Mouse (Mus musculus) limb, embryonic 15.5 days (tissue): ENCODE measurements at regions not wholly inside any gene's neighbourhood (a gene's known extent, or its start where the extent isn't known, plus 50 kb on each side); places are given as distances from the start of the nearest gene placed in this dataset.

Source experiments
- ATAC-seq: fragments of 200-750 bp; cut with Nextera tagmentation; 2 replicates; pipeline ENCODE4 v1.8.0; 2017; ENCODE audit warnings: low read depth, moderate TSS enrichment; ENCODE audit not compliant: insufficient number of reproducible peaks, low FRiP score, low TSS enrichment
- H3K27ac ChIP-seq: fragments of 300-500 bp; sonication (generic); 2 replicates; pipeline ENCODE4 v1.5.1; 2015; ENCODE audit warnings: moderate library complexity, mild to moderate bottlenecking, inconsistent platforms
- H3K27me3 ChIP-seq: fragments of 300-500 bp; sonication (generic); 2 replicates; pipeline ENCODE4 v1.6.1; 2015; ENCODE audit warnings: inconsistent platforms
- H3K36me3 ChIP-seq: fragments of 300-500 bp; sonication (generic); 2 replicates; pipeline ENCODE4 v1.6.1; 2015; ENCODE audit warnings: inconsistent platforms
- H3K4me1 ChIP-seq: fragments of 300-500 bp; sonication (generic); 2 replicates; pipeline ENCODE4 v1.6.1; 2015; ENCODE audit warnings: inconsistent platforms
- H3K4me2 ChIP-seq: fragments of 300-500 bp; sonication (generic); 2 replicates; pipeline ENCODE4 v1.6.1; 2015; ENCODE audit warnings: mild to moderate bottlenecking, inconsistent platforms
- H3K4me3 ChIP-seq: fragments of 300-500 bp; sonication (generic); 2 replicates; pipeline ENCODE4 v1.5.1; 2015; ENCODE audit warnings: mild to moderate bottlenecking, inconsistent platforms
- H3K9ac ChIP-seq: fragments of 300-500 bp; sonication (generic); 2 replicates; pipeline ENCODE4 v1.6.1; 2015; ENCODE audit warnings: inconsistent platforms
- H3K9me3 ChIP-seq: fragments of 300-500 bp; sonication (generic); 2 replicates; pipeline ENCODE4 v1.6.1; 2016; ENCODE audit warnings: inconsistent platforms
- WGBS: fragments of 180-500 bp; shearing (Covaris S2); methylation state at CpG from one replicate; pipeline ENCODE4 v1.1.7; 2015; 5-methylcytosine and 5-hydroxymethylcytosine counted together

DNA sequence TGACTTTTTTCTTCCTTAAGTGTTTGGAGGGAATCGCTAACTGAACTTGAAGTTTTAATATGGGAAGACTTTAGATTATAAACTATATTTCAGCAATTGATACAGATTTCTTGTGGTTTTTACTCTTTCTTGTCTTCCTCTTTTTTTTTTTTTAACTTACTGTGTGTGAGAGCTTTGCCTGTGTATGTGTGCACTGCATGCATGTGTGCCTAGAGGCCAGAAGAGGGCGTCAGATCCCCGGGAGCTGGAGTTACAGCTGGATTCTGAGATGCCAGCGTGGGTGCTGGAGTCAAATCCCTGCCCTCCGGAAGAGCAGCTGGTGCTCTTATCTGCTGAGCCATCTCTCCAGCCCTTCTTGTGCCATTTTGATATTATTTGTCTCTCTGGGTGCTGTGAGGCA lies 129.6 kb downstream of the Trim33 start:
- Histone ChIP-seq H3K9ac (no peak overlapping the region), H3K27ac (no peak overlapping the region), H3K4me3 (no peak overlapping the region), H3K9me3 (no peaks in the 10 kb centered on the region), H3K36me3 (no peaks in the 10 kb centered on the region), H3K4me2 (no peak overlapping the region), H3K4me1 (peaks cover 8% of the 10 kb centered on the region), H3K27me3 (no peaks in the 10 kb centered on the region)
- no peak for ATAC-seq
- WGBS = 82% methylated on average over 5 of the region's 5 CpGs

- no peaks in the 10 kb centered on the region for H3K9me3 ChIP-seq
- WGBS = 51% methylated on average over 2 of the region's 2 CpGs
- H3K4me1 ChIP-seq = peaks cover 3% of the 10 kb centered on the region; the same call in 1 of the 2 replicates
- no peak overlapping the region for H3K4me2 ChIP-seq
- H3K4me3 ChIP-seq = no peak overlapping the region
- no peaks in the 10 kb centered on the region for H3K27me3 ChIP-seq
- ATAC-seq = no peak
- no peaks in the 10 kb centered on the region for H3K36me3 ChIP-seq
- peak overlapping the region; percentile 8; the same call in 1 of the 2 replicates for H3K27ac ChIP-seq
- no peak overlapping the region for H3K9ac ChIP-seq
Observed at GRCm38 (mm10) chr3:103412247-103412646, 133.2 kb downstream of the Trim33 start.

DNA sequence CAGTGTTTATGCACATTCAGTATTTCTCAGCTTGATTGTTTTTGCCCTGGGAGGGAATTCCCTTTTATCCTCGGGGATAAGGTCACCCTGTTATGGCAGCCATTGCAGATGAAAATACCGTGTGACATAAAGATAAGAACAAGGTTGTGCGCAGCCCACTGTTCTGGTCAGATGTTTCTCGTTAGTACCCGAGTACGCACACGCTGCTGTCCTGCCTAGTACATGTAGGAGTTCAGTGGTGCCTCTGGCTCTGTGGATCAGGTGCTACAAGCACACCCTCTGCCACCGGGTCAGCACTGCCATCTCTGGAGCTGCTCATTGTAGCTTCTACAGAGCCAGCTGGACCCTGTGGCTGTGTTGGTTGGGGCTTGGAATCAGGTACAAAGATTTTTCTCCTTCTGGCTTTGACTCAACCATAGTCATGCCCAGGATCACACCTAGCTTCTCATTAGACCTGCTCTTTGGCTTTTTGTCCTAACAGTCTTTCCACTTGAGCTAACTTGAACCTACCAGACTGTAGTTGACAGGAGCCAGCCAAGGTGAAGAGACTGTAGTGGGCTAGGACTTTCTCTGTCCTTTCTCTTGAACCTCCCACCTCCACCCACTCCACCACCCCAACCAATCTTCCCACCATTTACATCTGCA lies 136.1 kb downstream of the Trim33 start:
- H3K4me3 ChIP-seq = no peak overlapping the region
- H3K27ac ChIP-seq = no peak overlapping the region
- peaks cover 12% of the 10 kb centered on the region for H3K4me1 ChIP-seq
- H3K36me3 ChIP-seq = no peaks in the 10 kb centered on the region
- no peak overlapping the region for H3K9ac ChIP-seq
- WGBS = 48% methylated on average over 8 of the region's 8 CpGs
- H3K27me3 ChIP-seq = no peaks in the 10 kb centered on the region
- no peak for ATAC-seq
- no peak overlapping the region for H3K4me2 ChIP-seq
- H3K9me3 ChIP-seq = no peaks in the 10 kb centered on the region

GRCm38 (mm10) chr3:103416296-103416695 lies 137.2 kb downstream of the Trim33 start:
- H3K27me3 ChIP-seq = no peaks in the 10 kb centered on the region
- no peaks in the 10 kb centered on the region for H3K36me3 ChIP-seq
- H3K4me2 ChIP-seq = no peak overlapping the region
- no peak overlapping the region for H3K27ac ChIP-seq
- H3K4me1 ChIP-seq = peaks cover 21% of the 10 kb centered on the region
- no peak overlapping the region for H3K4me3 ChIP-seq
- no peak for ATAC-seq
- H3K9me3 ChIP-seq = no peaks in the 10 kb centered on the region
- no peak overlapping the region for H3K9ac ChIP-seq
- 42% methylated on average over 2 of the region's 2 CpGs for WGBS

DNA sequence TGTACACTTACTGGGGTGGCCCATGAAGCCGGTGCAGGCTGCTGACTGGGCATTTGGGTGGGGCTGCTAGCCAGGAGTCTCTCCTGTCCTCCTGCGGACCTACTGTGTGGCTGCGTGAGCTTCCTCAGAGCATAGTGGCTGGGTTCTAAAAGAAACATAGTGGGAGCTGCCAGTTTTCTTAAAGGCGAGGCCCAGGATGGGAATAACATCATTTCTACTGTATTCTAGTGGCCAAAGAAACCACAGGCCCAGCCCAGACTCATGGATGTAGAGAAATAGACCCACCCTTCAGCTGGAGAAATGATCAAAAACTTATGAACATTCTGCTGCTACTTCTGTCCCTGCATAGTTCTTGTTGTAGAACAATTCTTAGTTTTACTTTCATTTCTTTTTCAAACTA lies 138.7 kb downstream of the Trim33 start:
- Histone ChIP-seq H3K4me3 (no peak overlapping the region), H3K4me2 (no peak overlapping the region), H3K27ac (no peak overlapping the region), H3K4me1 (peaks cover 27% of the 10 kb centered on the region), H3K9ac (no peak overlapping the region), H3K9me3 (no peaks in the 10 kb centered on the region), H3K36me3 (no peaks in the 10 kb centered on the region), H3K27me3 (no peaks in the 10 kb centered on the region)
- 88% methylated on average over 4 of the region's 4 CpGs for WGBS
- ATAC-seq = no peak

DNA sequence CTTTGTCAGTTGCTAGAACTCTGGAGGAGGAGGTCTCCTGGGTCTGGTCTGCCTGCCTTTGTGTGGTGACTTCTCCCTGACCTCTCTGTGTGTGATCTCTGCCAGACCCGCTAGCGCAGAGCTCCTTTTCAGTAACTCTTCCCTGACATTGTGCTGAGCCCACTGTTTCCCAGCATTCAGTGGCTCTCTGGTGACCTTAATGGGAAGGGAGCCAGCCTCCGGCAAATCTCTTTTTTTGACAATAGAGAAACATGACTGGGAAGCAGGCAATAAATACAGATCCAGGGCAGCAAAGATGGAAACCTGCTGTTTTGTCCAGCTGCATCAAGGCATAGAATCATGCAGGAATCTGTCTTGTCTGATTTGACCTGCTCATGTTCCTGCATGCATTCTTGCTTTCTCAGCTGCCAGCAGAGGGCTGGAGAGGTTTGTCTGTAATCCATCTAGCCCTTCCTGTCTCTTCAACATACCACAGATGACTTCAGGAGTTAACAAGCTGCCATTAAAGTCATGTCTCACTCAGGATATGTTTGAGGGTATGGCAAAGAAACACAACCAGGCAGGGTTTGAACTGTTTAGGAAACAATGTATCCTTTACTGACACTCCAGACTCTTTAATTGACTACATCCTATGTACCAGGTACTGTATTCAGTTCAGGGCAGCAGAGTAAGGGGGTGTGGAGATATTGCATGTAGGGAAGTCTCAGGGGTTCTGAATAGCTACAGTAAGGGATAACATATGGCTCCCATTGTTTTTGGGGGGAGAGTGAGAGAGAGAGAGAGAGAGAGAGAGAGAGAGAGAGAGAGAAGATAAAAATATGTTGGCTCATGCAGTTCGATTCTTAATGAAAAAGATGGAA lies 140.9 kb downstream of the Trim33 start:
- no peak overlapping the region for H3K4me2 ChIP-seq

DNA sequence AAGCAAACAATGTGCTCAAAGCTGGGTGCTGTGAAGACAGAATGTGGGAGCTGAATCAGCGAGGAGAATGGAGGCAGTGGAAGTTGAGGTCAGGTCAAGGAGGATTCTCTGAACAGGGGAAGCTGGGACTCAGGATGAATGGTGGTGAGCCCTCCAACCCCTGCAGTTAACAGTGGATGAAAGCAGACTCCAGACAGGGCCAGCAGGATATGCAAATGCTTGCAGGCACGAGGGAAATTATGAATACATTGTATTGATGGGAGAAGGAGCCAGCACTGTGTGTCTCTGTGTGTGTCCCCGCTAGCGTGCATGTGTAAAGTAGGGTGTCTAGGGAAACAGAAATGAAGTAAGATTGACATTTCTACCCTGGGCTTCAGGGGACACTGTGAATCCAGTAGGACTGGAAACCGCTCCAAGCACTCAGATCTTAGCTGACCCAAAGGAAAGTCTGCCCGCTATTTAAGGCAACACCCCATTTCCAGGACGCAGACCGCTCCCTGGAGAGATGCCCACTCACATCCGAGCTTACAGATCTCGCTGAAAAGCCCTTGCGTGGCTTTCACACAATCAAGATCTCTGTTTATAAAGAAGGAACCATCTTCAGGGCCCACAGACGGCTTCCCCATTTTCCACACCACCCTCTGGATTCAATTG lies 141.7 kb downstream of the Trim33 start:
- Histone ChIP-seq H3K9ac (no peak overlapping the region), H3K36me3 (no peaks in the 10 kb centered on the region), H3K4me1 (peaks cover 27% of the 10 kb centered on the region), H3K27ac (peak overlapping the region; percentile 54; the same call in 1 of the 2 replicates), H3K27me3 (no peaks in the 10 kb centered on the region), H3K4me2 (no peak overlapping the region), H3K9me3 (no peaks in the 10 kb centered on the region), H3K4me3 (no peak overlapping the region)
- 57% methylated on average over 12 of the region's 12 CpGs for WGBS
- no peak for ATAC-seq

More for the DNA sequence above, 140.9 kb downstream of the Trim33 start:
- Histone ChIP-seq H3K9ac (no peak overlapping the region), H3K36me3 (no peaks in the 10 kb centered on the region), H3K27ac (peak overlapping the region; percentile 54), H3K4me1 (peaks cover 27% of the 10 kb centered on the region), H3K9me3 (no peaks in the 10 kb centered on the region), H3K4me3 (no peak overlapping the region), H3K27me3 (no peaks in the 10 kb centered on the region)
- ATAC-seq = peak; percentile 37; the same call in 1 of the 2 replicates
- WGBS = 16% methylated on average over 4 of the region's 4 CpGs

DNA sequence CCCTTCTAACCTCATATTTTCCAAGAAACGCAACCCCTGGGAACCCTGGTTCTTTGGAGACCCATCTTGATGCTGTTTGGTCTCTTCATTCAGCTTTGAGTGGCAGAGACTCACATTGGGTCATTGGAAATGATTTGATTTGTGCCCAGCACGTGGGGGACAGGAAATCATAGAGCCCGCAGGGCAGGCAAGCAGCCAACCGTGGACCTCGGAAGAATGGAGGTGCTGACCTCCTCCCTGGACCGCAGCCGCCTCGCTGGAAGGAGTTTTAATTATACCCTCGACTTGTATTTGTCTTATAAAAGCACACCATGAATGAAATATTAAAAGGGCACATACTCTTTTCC lies 142.2 kb downstream of the Trim33 start:
- no peak overlapping the region for H3K9ac ChIP-seq
- no peaks in the 10 kb centered on the region for H3K36me3 ChIP-seq
- H3K27ac ChIP-seq = peak overlapping the region; percentile 54; the same call in 1 of the 2 replicates
- H3K4me1 ChIP-seq = peaks cover 27% of the 10 kb centered on the region
- H3K4me2 ChIP-seq = no peak overlapping the region
- no peak for ATAC-seq
- 34% methylated on average over 9 of the region's 9 CpGs for WGBS
- H3K27me3 ChIP-seq = no peaks in the 10 kb centered on the region
- no peaks in the 10 kb centered on the region for H3K9me3 ChIP-seq
- no peak overlapping the region for H3K4me3 ChIP-seq

DNA sequence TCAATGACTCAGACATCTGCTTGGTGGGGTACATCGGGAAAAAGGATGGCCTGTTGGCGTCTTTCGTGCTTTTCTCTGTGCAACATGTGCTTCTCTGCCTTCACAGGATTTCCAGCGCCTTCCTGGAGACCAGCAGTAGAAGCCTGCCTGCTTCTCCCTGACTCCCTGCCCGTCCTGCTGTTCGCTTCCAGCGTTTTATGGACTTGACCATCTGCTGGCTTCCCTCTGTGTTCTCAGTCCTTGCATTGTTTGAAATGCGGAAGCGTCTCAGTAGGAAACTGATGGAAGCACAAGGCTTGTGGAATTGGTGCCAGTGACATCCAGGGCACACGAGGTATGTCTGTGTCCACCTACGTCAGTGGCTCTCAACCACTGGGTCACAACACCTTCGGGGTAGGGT lies 143.7 kb downstream of the Trim33 start:
- 77% methylated on average over 12 of the region's 12 CpGs for WGBS
- H3K9me3 ChIP-seq = no peaks in the 10 kb centered on the region
- H3K27me3 ChIP-seq = no peaks in the 10 kb centered on the region
- H3K4me2 ChIP-seq = no peak overlapping the region
- no peak overlapping the region for H3K4me3 ChIP-seq
- no peak overlapping the region for H3K27ac ChIP-seq
- H3K4me1 ChIP-seq = peaks cover 27% of the 10 kb centered on the region
- H3K36me3 ChIP-seq = no peaks in the 10 kb centered on the region
- no peak for ATAC-seq
- H3K9ac ChIP-seq = no peak overlapping the region

GRCm38 (mm10) chr3:103423290-103423689 lies 144.2 kb downstream of the Trim33 start:
- Histone ChIP-seq H3K4me3 (no peak overlapping the region), H3K27ac (no peak overlapping the region), H3K9me3 (no peaks in the 10 kb centered on the region), H3K27me3 (no peaks in the 10 kb centered on the region), H3K36me3 (no peaks in the 10 kb centered on the region), H3K4me2 (no peak overlapping the region), H3K9ac (no peak overlapping the region), H3K4me1 (peaks cover 27% of the 10 kb centered on the region)
- no peak for ATAC-seq
- 81% methylated on average over 4 of the region's 4 CpGs for WGBS

- H3K27me3 ChIP-seq = no peaks in the 10 kb centered on the region
- H3K27ac ChIP-seq = no peak overlapping the region
- ATAC-seq = 0 out of 2 replicates have a peak, but pooled peaks have one; percentile 40
- no peaks in the 10 kb centered on the region for H3K36me3 ChIP-seq
- H3K4me1 ChIP-seq = peaks cover 13% of the 10 kb centered on the region
- WGBS = 78% methylated on average over 19 of the region's 19 CpGs
- no peaks in the 10 kb centered on the region for H3K9me3 ChIP-seq
- no peak overlapping the region for H3K4me2 ChIP-seq
- H3K4me3 ChIP-seq = no peak overlapping the region
- no peak overlapping the region for H3K9ac ChIP-seq
Observed at GRCm38 (mm10) chr3:103425812-103426430, 146.8 kb downstream of the Trim33 start.
